Mouse (Mus musculus) brain, embryonic 14.5 days (tissue): Measurements from ENCODE around the gene Sspo.

ENCODE experiments used
- CTCF ChIP-seq: fragments of 200-500 bp; IDR thresholded peaks from 2 replicates; pipeline ENCODE4 v1.5.1; 2012; ENCODE audit warnings: inconsistent platforms, mild to moderate bottlenecking, moderate library complexity, borderline replicate concordance; ENCODE audit not compliant: insufficient read depth, insufficient read length; ENCODE audit errors: extremely low read depth
- POLR2A ChIP-seq: fragments of 200-500 bp; IDR thresholded peaks from 2 replicates; pipeline ENCODE4 v1.6.1; 2012; ENCODE audit warnings: mild to moderate bottlenecking, inconsistent platforms, borderline replicate concordance; ENCODE audit not compliant: poor library complexity, insufficient read depth, insufficient read length, severe bottlenecking; ENCODE audit errors: extremely low read depth

GRCm38 (mm10) chr6:48410551-48410950 lies 37.5 kb upstream of the Sspo start:
- no peak for TF ChIP-seq CTCF
- no peak for TF ChIP-seq POLR2A
